Comparison of ENCODE assay signal across 16 mouse cellular contexts in genomic region chr4:83926195-83926731, GRCm38 (mm10).
DNase-seq lines count a peak whose midpoint lies in the region; ATAC-seq and TF ChIP-seq lines count a peak whose summit lies in the region.
"Had no signal": no experiment of that assay in that cellular context is flagged by ENCODE, and none has a peak within 500 bp of the region (broad histone marks: within the 10 kb centered on the region; RNA-seq: fewer than 3 reads in every experiment).

No protein-coding gene starts in this region.

- TF ChIP-seq CTCF in cerebellum, adult 2 months (IDR thresholded peaks at IDR 0.05; ENCODE audit: borderline replicate concordance, insufficient read depth, low read depth, low read length), result no peak

- no peak overlapping the region for H3K9ac ChIP-seq in kidney, embryonic 16.5 days (replicated peaks; ENCODE audit: low read length)
- H3K9ac ChIP-seq in stomach, embryonic 15.5 days, result no peak overlapping the region
- no peak overlapping the region for H3K9ac ChIP-seq in forebrain, embryonic 14.5 days (ENCODE audit: low read length)
- H3K9ac ChIP-seq: forebrain, embryonic 15.5 days; liver, embryonic 14.5 days; midbrain, embryonic 12.5 days had no signal

- peak; percentile 84 for ATAC-seq in kidney, embryonic 16.5 days (ENCODE audit: low FRiP score, low TSS enrichment)
- peak; percentile 31; the same call in 1 of the 2 replicates for ATAC-seq in stomach, embryonic 15.5 days (ENCODE audit: insufficient read depth, low FRiP score, low read depth)
- ATAC-seq in forebrain, embryonic 14.5 days, result no peak
- ATAC-seq: forebrain, embryonic 15.5 days had no signal

- TF ChIP-seq POLR2A in cerebellum, adult 2 months (IDR thresholded peaks at IDR 0.05; ENCODE audit: borderline replicate concordance, insufficient read depth, low read length), result no peak

- peaks cover 13% of the 10 kb centered on the region for H3K4me1 ChIP-seq in kidney, embryonic 16.5 days (ENCODE audit: insufficient read depth, low read length)
- H3K4me1 ChIP-seq in limb, embryonic 10.5 days, result peaks cover 17% of the 10 kb centered on the region
- no peaks in the 10 kb centered on the region for H3K4me1 ChIP-seq in stomach, embryonic 15.5 days
- no peaks in the 10 kb centered on the region for H3K4me1 ChIP-seq in forebrain, embryonic 14.5 days (ENCODE audit: control insufficient read depth, insufficient read depth, low read length)
- H3K4me1 ChIP-seq in cerebellum, adult 2 months (ENCODE audit: control insufficient read depth, insufficient read depth, low read length), result no peaks in the 10 kb centered on the region
- H3K4me1 ChIP-seq: forebrain, embryonic 15.5 days had no signal

- no peak for DNase-seq in kidney, postnatal 4 days
- DNase-seq in embryo, embryonic 9.5 days (ENCODE audit: extremely low spot score), result peak; percentile 58
- no peak for DNase-seq in limb, embryonic 10.5 days (ENCODE audit: low spot score)
- no peak for DNase-seq in forebrain, embryonic 14.5 days (ENCODE audit: low spot score)
- DNase-seq in cerebellum, adult 2 months, result no peak
- DNase-seq: cerebellum, adult 11 months; gastrocnemius, adult 2 months; heart, postnatal 10 days; lung, postnatal 14 days; right cerebral cortex, postnatal 14 days had no signal

- H3K9me3 ChIP-seq in kidney, embryonic 16.5 days (ENCODE audit: low read length), result peaks cover 3% of the 10 kb centered on the region; the same call in 1 of the 2 replicates
- no peaks in the 10 kb centered on the region for H3K9me3 ChIP-seq in limb, embryonic 10.5 days (replicated peaks)
- H3K9me3 ChIP-seq in stomach, embryonic 15.5 days, result no peaks in the 10 kb centered on the region
- H3K9me3 ChIP-seq in forebrain, embryonic 14.5 days (replicated peaks; ENCODE audit: control insufficient read depth, low read length), result no peaks in the 10 kb centered on the region
- H3K9me3 ChIP-seq: midbrain, embryonic 12.5 days had no signal

- peak overlapping the region; percentile 41 for H3K27ac ChIP-seq in kidney, embryonic 16.5 days (ENCODE audit: low read length)
- H3K27ac ChIP-seq in limb, embryonic 10.5 days, result peak overlapping the region; percentile 57
- peak overlapping the region; percentile 64 for H3K27ac ChIP-seq in stomach, embryonic 15.5 days
- no peak overlapping the region for H3K27ac ChIP-seq in forebrain, embryonic 14.5 days (ENCODE audit: low read depth, low read length)
- no peak overlapping the region for H3K27ac ChIP-seq in cerebellum, adult 2 months (ENCODE audit: insufficient read depth, low read length)
- H3K27ac ChIP-seq: forebrain, embryonic 15.5 days; gastrocnemius, adult 2 months; hindbrain, postnatal 0 days; liver, embryonic 14.5 days; midbrain, embryonic 12.5 days had no signal

- WGBS in kidney, embryonic 16.5 days, result 16% methylated on average over 11 of the region's 11 CpGs
- WGBS in limb, embryonic 10.5 days, result 14% methylated on average over 11 of the region's 11 CpGs
- 28% methylated on average over 11 of the region's 11 CpGs for WGBS in stomach, embryonic 15.5 days
- 50% methylated on average over 11 of the region's 11 CpGs for WGBS in forebrain, embryonic 14.5 days
- 52% methylated on average over 11 of the region's 11 CpGs for WGBS in cerebellum, adult 2 months

- H3K36me3 ChIP-seq in kidney, embryonic 16.5 days (ENCODE audit: insufficient read depth, low read length), result no peaks in the 10 kb centered on the region
- no peaks in the 10 kb centered on the region for H3K36me3 ChIP-seq in limb, embryonic 10.5 days
- H3K36me3 ChIP-seq in stomach, embryonic 15.5 days, result no peaks in the 10 kb centered on the region
- H3K36me3 ChIP-seq in forebrain, embryonic 14.5 days (ENCODE audit: control insufficient read depth, insufficient read depth, low read length), result no peaks in the 10 kb centered on the region
- H3K36me3 ChIP-seq: forebrain, embryonic 15.5 days; midbrain, embryonic 12.5 days had no signal

- H3K27me3 ChIP-seq in kidney, embryonic 16.5 days (ENCODE audit: insufficient read depth, low read length), result no peaks in the 10 kb centered on the region
- no peaks in the 10 kb centered on the region for H3K27me3 ChIP-seq in limb, embryonic 10.5 days (ENCODE audit: low read depth, poor library complexity, severe bottlenecking)
- no peaks in the 10 kb centered on the region for H3K27me3 ChIP-seq in stomach, embryonic 15.5 days (replicated peaks)
- no peaks in the 10 kb centered on the region for H3K27me3 ChIP-seq in forebrain, embryonic 14.5 days (replicated peaks; ENCODE audit: control insufficient read depth, insufficient read depth, low read length)
- no peaks in the 10 kb centered on the region for H3K27me3 ChIP-seq in cerebellum, adult 2 months (ENCODE audit: control insufficient read depth, insufficient read depth, low read length)
- H3K27me3 ChIP-seq: forebrain, embryonic 15.5 days; midbrain, embryonic 12.5 days had no signal

- H3K4me3 ChIP-seq in kidney, embryonic 16.5 days (ENCODE audit: low read length), result no peak overlapping the region
- no peak overlapping the region for H3K4me3 ChIP-seq in limb, embryonic 10.5 days
- no peak overlapping the region for H3K4me3 ChIP-seq in stomach, embryonic 15.5 days (replicated peaks)
- no peak overlapping the region for H3K4me3 ChIP-seq in forebrain, embryonic 14.5 days (ENCODE audit: low read depth, low read length)
- no peak overlapping the region for H3K4me3 ChIP-seq in cerebellum, adult 2 months (replicated peaks; ENCODE audit: insufficient read depth, low read depth, low read length)
- H3K4me3 ChIP-seq: forebrain, embryonic 15.5 days; gastrocnemius, adult 2 months; midbrain, embryonic 12.5 days had no signal

- 0 out of 2 replicates have a peak overlapping the region, but pooled peaks have one; percentile 15 for H3K4me2 ChIP-seq in kidney, embryonic 16.5 days (replicated peaks; ENCODE audit: low read depth, low read length)
- no peak overlapping the region for H3K4me2 ChIP-seq in stomach, embryonic 15.5 days
- H3K4me2 ChIP-seq in forebrain, embryonic 14.5 days (ENCODE audit: low read length), result no peak overlapping the region
- H3K4me2 ChIP-seq: forebrain, embryonic 15.5 days; midbrain, embryonic 12.5 days had no signal

Comparison
In these comparisons a context has a peak if more than half of its experiments do, and no peak if none do; other contexts are left out.
1. H3K27ac ChIP-seq: peak in kidney, embryonic 16.5 days (single experiment), limb, embryonic 10.5 days (single experiment) and stomach, embryonic 15.5 days (single experiment); none in forebrain, embryonic 14.5 days (single experiment) and cerebellum, adult 2 months (single experiment).